Mouse (Mus musculus) kidney, embryonic 14.5 days (tissue): ENCODE data around the gene Xkrx. TPM values are rescaled to one million over a fixed set of nuclear protein-coding genes. Genes with fewer than 3 reads are reported as not detected.
"Not testable (repeated sequence)": the region's sequence is repeated elsewhere in the genome, so short reads cannot be mapped to it uniquely, and the experiment has no call there.

Source experiments
- ATAC-seq: fragments of 200-750 bp; cut with Nextera tagmentation; 2 replicates; pipeline ENCODE4 v1.8.0; 2017; ENCODE audit warnings: moderate number of reproducible peaks, mild to moderate bottlenecking, moderate TSS enrichment, moderate library complexity; ENCODE audit not compliant: low FRiP score, low TSS enrichment
- H3K27ac ChIP-seq: fragments of 300-500 bp; sonication (generic); 2 replicates; pipeline ENCODE4 v1.5.1; 2014; ENCODE audit warnings: low read depth, mild to moderate bottlenecking, low read length, moderate library complexity, mixed read lengths
- H3K27me3 ChIP-seq: fragments of 300-500 bp; sonication (generic); 2 replicates; pipeline ENCODE4 v1.6.1; 2014; ENCODE audit warnings: mild to moderate bottlenecking, low read length; ENCODE audit not compliant: control insufficient read depth, insufficient read depth
- H3K36me3 ChIP-seq: fragments of 300-500 bp; sonication (generic); 2 replicates; pipeline ENCODE4 v1.6.1; 2014; ENCODE audit warnings: low read length, mixed read lengths; ENCODE audit not compliant: control insufficient read depth, insufficient read depth
- H3K4me1 ChIP-seq: fragments of 300-500 bp; sonication (generic); 2 replicates; pipeline ENCODE4 v1.6.1; 2014; ENCODE audit warnings: low read length, mixed read lengths; ENCODE audit not compliant: control insufficient read depth, insufficient read depth
- H3K4me2 ChIP-seq: fragments of 300-500 bp; sonication (generic); replicated peaks from 2 replicates; pipeline ENCODE4 v1.6.1; 2014; ENCODE audit warnings: low read depth, mild to moderate bottlenecking, low read length
- H3K4me3 ChIP-seq: fragments of 300-500 bp; sonication (generic); 2 replicates; pipeline ENCODE4 v1.5.1; 2014; ENCODE audit warnings: mild to moderate bottlenecking, low read length
- H3K9ac ChIP-seq: fragments of 300-500 bp; sonication (generic); 2 replicates; pipeline ENCODE4 v1.6.1; 2014; ENCODE audit warnings: low read depth, mild to moderate bottlenecking, low read length, moderate library complexity
- H3K9me3 ChIP-seq: fragments of 300-500 bp; sonication (generic); 2 replicates; pipeline ENCODE4 v1.6.1; 2016; ENCODE audit warnings: low read length; ENCODE audit not compliant: control insufficient read depth
- WGBS: fragments of 180-500 bp; shearing (Covaris S2); extraction: QIAGEN DNeasy Blood & Tissue Kit; methylation state at CpG from one replicate; pipeline ENCODE4 v1.1.7; 2014; 5-methylcytosine and 5-hydroxymethylcytosine counted together
- polyA plus RNA-seq: library from polyadenylated mRNA; unstranded; fragments of >200 nt; fragmentation: Nextera tagmentation; extraction: Ambion mirVana; gene quantifications from 2 replicates; pipeline ENCODE4 v1.2.1, GENCODE M21; 2014

The Xkrx gene
- polyA plus RNA-seq = 0.16 TPM in 1 of 2 replicates, not detected in the other

DNA sequence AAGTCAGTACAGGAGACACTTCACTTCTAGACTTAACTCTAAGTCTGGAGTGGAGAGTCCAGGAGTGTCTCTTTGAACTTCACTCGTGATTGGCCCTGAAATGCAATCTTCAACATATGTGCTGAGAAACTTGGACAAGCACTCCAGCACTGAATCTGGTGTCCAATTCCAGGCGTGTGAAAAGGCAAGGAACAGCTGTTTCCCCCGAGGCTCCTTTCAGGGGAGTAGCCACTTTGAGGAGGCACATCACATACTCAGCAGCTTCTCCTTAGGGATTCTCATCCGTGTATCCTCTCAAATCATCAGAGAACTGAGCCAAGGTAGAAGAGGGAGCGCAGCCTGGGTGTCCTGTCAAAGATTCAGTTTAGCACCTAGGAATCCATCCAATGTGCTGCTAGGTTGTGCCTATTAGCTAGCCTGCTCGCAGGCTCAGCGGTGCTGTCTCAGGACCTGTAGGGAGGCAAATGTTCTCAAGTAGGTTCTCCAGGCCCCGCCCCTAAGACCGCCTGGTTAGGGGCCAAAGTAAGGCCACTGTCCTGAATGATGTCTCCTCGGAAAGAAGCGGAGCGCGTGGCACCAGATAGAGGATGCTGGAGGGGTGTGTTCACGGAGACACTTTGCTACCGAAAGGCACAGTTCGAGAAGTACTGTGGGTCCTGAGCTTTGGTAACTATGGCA lies at the start of gene Xkrx:
Gene Xkrx (minus strand): TSS at position 34 of the 678 bp plus-strand sequence.
- Histone ChIP-seq H3K27me3 (0 out of 2 replicates have a peak, but pooled peaks cover 3% of the 10 kb centered on the region), H3K4me3 (peak within 1 kb of the TSS; percentile 20), H3K27ac (no peak within 1 kb of the TSS), H3K9ac (no peak within 1 kb of the TSS), H3K9me3 (no peaks in the 10 kb centered on the region), H3K36me3 (no peaks in the 10 kb centered on the region), H3K4me2 (peak within 1 kb of the TSS; percentile 39), H3K4me1 (no peaks in the 10 kb centered on the region)
- peak; percentile 64; the same call in 1 of the 2 replicates for ATAC-seq
- WGBS = 33% methylated on average over 16 of the region's 16 CpGs

DNA sequence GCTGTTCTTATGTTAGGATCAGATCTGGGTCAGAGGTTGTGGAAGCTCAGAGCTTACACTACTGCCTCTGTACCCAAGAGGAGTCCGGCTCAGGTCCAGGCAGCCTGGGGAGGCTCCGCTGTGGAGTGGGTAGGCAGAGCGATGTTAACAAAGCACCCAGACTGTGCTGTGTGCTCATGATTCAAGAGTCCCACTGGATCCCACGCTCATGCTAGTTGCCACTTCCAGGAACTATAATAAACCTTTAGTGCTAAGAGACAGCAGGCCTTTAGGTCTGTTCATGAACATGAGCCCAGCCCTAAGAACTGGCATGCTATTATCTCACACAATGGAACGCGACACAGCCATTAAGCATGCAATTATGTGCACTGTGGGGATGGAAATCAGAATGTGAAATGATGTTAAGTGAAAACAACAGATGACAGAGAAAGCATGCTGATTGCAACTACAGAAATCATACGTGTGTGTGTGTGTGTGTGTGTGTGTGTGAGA lies 49.3 kb upstream of the Xkrx start:
- 88% methylated on average over 7 of the region's 7 CpGs for WGBS
- no peaks in the 10 kb centered on the region for H3K4me1 ChIP-seq
- H3K4me3 ChIP-seq = no peak overlapping the region
- ATAC-seq = no peak
- no peaks in the 10 kb centered on the region for H3K27me3 ChIP-seq
- H3K36me3 ChIP-seq = no peaks in the 10 kb centered on the region
- H3K9ac ChIP-seq = no peak overlapping the region
- no peak overlapping the region for H3K4me2 ChIP-seq
- H3K9me3 ChIP-seq = no peaks in the 10 kb centered on the region
- H3K27ac ChIP-seq = no peak overlapping the region

DNA sequence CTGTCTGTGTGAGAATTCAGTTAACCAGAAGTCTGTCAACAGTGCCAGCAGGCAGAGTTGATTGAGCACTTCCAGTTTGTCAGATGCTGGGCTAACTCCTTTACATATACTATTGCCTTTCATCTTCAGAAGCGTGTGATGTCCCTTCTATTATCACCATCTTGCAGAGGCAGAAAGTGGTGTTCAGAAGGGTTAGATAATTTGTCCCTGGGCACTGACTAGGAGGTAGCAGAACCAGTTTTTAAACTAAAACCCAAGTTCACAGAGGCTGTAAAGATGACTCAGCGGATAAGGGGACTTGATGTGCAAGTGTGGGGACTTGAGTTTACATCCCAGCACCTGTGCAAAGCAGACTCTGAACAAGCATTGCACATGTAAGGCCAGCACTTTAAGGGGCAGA lies 46.6 kb upstream of the Xkrx start:
- no peak overlapping the region for H3K4me2 ChIP-seq
- ATAC-seq = no peak
- no peak overlapping the region for H3K27ac ChIP-seq
- no peaks in the 10 kb centered on the region for H3K27me3 ChIP-seq
- H3K4me1 ChIP-seq = no peaks in the 10 kb centered on the region
- no peaks in the 10 kb centered on the region for H3K36me3 ChIP-seq
- no peaks in the 10 kb centered on the region for H3K9me3 ChIP-seq
- H3K9ac ChIP-seq = no peak overlapping the region
- no peak overlapping the region for H3K4me3 ChIP-seq
- WGBS = 73% methylated on average over 2 of the region's 2 CpGs

DNA sequence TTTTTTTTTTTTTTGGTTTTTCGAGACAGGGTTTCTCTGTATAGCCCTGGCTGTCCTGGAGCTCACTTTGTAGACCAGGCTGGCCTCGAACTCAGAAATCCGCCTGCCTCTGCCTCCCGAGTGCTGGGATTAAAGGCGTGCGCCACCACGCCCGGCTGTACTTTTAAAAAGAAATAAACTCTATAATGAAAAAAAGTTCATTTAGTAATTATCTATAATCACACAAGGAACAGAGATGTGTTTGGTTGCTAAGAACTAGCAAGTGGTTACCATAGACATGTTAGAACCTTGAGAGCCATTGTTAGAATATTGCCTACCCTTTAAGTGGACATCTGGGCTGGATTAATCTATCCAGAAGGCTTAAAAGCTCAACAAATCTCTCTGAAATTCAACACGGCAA lies 25.3 kb upstream of the Xkrx start, which contains the start of gene Arl13a:
Gene Arl13a (plus strand): TSS at position 301 of the 400 bp plus-strand sequence.
- ATAC-seq, H3K9ac ChIP-seq, H3K9me3 ChIP-seq, H3K36me3 ChIP-seq, H3K27me3 ChIP-seq, H3K4me3 ChIP-seq, H3K4me1 ChIP-seq, H3K27ac ChIP-seq, H3K4me2 ChIP-seq: not testable (repeated sequence)
- WGBS = 95% methylated on average over 8 of the region's 9 CpGs

DNA sequence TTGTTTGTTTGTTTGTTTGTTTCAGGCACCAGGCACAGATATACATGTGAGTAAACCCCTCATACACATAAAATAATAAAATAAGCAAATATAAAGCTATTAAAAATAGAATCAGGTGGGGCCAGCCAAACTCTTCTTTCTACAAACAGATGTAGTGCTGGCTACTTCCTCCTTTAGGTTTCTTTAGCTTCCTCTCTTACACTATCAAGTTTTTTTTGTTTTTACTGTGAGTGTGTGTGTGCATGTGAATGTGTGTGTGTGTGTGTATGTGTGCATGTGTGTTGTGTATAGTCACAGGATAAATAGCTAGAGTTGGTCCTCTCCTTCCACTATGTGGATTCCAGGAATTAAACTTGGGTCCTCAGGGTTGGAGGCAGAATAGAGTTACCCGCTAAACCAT lies 12.8 kb upstream of the Xkrx start:
- no peaks in the 10 kb centered on the region for H3K9me3 ChIP-seq
- H3K27ac ChIP-seq = no peak overlapping the region
- H3K36me3 ChIP-seq = no peaks in the 10 kb centered on the region
- H3K27me3 ChIP-seq = no peaks in the 10 kb centered on the region
- no peak overlapping the region for H3K4me2 ChIP-seq
- no peak overlapping the region for H3K9ac ChIP-seq
- no peak for ATAC-seq
- H3K4me3 ChIP-seq = no peak overlapping the region
- H3K4me1 ChIP-seq = no peaks in the 10 kb centered on the region
- WGBS = 90% methylated on average over 1 of the region's 1 CpGs

DNA sequence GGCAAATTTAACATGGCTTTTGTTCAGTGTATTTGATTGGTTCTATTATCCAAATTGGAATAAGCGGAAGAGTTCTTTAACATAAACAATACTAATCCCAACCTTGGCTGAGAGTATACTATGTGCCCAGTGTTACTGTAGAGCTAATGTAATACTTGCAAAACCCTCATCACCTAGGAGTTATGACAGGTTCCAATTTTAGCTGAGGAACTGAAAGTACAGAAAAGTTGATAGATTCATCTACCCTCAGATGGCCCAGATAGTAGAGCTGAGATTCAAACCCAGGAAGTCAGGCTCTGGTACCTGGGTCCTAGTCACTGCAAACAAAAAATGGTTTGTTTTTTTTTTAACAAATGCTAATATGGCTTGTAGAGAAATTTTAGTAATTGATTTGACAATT lies 8.7 kb upstream of the Xkrx start:
- no peaks in the 10 kb centered on the region for H3K27me3 ChIP-seq
- no peaks in the 10 kb centered on the region for H3K36me3 ChIP-seq
- H3K27ac ChIP-seq = no peak overlapping the region
- H3K4me1 ChIP-seq = no peaks in the 10 kb centered on the region
- WGBS = 92% methylated on average over 1 of the region's 1 CpGs
- no peaks in the 10 kb centered on the region for H3K9me3 ChIP-seq
- no peak overlapping the region for H3K4me2 ChIP-seq
- no peak for ATAC-seq
- H3K4me3 ChIP-seq = no peak overlapping the region
- H3K9ac ChIP-seq = no peak overlapping the region

DNA sequence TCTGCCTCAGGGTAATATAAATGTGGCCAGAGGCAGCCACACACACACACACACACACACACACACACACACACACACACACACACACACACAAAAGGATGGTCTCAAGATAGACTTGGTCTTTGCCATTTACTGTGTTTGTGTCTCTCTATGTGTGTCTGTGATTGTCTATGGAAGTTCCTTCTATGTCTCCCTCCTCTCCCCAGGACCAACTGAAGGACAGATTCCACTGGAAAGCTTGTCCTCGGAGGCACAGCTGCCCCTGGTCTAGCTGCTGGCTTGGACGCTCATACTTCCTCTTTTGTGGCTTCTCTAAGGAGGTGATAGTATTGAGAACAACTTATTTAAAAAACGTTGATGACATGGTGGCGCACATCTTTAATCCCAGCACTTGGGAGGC lies 1.6 kb upstream of the Xkrx start:
- Histone ChIP-seq H3K36me3 (no peaks in the 10 kb centered on the region), H3K9ac (no peak overlapping the region), H3K4me3 (no peak overlapping the region), H3K4me2 (no peak overlapping the region), H3K9me3 (no peaks in the 10 kb centered on the region), H3K27me3 (0 out of 2 replicates have a peak, but pooled peaks cover 3% of the 10 kb centered on the region), H3K27ac (no peak overlapping the region), H3K4me1 (no peaks in the 10 kb centered on the region)
- ATAC-seq = no peak
- WGBS = 62% methylated on average over 4 of the region's 4 CpGs

DNA sequence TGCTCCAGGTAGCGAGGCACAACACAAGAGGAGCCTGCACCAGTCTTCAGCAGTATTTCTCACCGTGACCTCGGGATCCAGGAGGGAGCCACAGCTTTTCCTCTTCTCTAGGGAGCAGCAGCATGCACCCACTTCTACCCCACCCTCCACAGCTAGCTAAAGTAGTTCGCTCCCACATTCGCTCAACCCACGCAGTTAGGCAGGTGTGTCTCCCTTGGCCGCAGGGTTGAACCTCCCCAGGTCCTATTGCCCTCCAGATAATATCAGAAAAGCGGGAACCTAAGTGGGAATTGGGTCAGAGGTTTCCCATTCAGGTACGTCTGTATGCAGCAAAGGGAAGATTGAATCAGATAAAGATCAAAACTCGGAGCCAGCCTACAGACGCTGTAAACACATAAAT lies 950 bp upstream of the Xkrx start:
- Histone ChIP-seq H3K27ac (no peak overlapping the region), H3K9me3 (no peaks in the 10 kb centered on the region), H3K4me3 (peak overlapping the region; percentile 20), H3K4me2 (peak overlapping the region; percentile 39), H3K27me3 (0 out of 2 replicates have a peak, but pooled peaks cover 3% of the 10 kb centered on the region), H3K4me1 (no peaks in the 10 kb centered on the region), H3K9ac (no peak overlapping the region), H3K36me3 (no peaks in the 10 kb centered on the region)
- WGBS = 30% methylated on average over 11 of the region's 11 CpGs
- no peak for ATAC-seq

DNA sequence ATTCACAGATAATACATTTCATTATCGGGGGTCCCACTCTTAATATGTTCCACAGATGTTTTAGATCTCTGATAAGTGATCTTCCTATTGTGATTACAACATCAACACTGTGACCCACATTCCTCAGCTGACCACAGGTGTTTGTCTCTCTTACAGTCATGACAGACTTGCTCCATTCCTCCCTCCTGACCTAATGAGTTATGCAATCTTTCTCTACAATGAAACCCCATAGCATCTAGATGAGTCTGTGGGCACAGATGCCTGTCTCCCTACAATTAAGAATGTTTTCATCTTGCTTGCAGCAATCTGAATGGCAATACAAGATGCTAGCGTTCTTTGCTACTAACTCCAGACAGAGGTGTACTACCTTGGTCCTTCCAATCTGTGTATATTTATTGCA lies 1.4 kb downstream of the Xkrx start:
- no peak overlapping the region for H3K4me3 ChIP-seq
- no peaks in the 10 kb centered on the region for H3K36me3 ChIP-seq
- 83% methylated on average over 2 of the region's 2 CpGs for WGBS
- no peak for ATAC-seq
- 0 out of 2 replicates have a peak, but pooled peaks cover 3% of the 10 kb centered on the region for H3K27me3 ChIP-seq
- H3K27ac ChIP-seq = no peak overlapping the region
- H3K4me1 ChIP-seq = no peaks in the 10 kb centered on the region
- H3K9me3 ChIP-seq = no peaks in the 10 kb centered on the region
- no peak overlapping the region for H3K4me2 ChIP-seq
- no peak overlapping the region for H3K9ac ChIP-seq
